Mouse (Mus musculus): ENCODE measurements around the gene Dbil5. TPM values are rescaled to one million over a fixed set of nuclear protein-coding genes. Genes with fewer than 3 reads are reported as not detected.
"Not testable (repeated sequence)": the region's sequence is repeated elsewhere in the genome, so short reads cannot be mapped to it uniquely, and the experiment has no call there.

Dbil5 gene
- total and polyA plus RNA-seq, 2 experiments from 2014 or later, result 0.54 TPM; not detected in 1

GRCm38 (mm10) chr11:76210228-76210985 lies 7.0 kb upstream of the Dbil5 start:
- ATAC-seq (no peak), DNase-seq (ENCODE audit: low spot score) (no peak)
- Histone ChIP-seq H3K4me3 (ENCODE audit: low read length) (no peak overlapping the region), H3K4me1 (ENCODE audit: insufficient read depth, low read length) (no peaks in the 10 kb centered on the region), H3K27ac (no peak overlapping the region), H3K27me3 (ENCODE audit: insufficient read depth, low read length) (no peaks in the 10 kb centered on the region), H3K9me3 (ENCODE audit: low read length) (no peaks in the 10 kb centered on the region), H3K9ac (replicated peaks; ENCODE audit: low read length) (no peak overlapping the region), H3K4me2 (ENCODE audit: low read depth, low read length) (no peak overlapping the region), H3K36me3 (ENCODE audit: insufficient read depth, low read length) (peaks cover 35% of the 10 kb centered on the region)
- no peak for TF ChIP-seq CTCF (IDR thresholded peaks at IDR 0.05; ENCODE audit: low read depth)
- 84% methylated on average over 13 of the region's 13 CpGs for WGBS

GRCm38 (mm10) chr11:76211595-76211994 lies 5.8 kb upstream of the Dbil5 start:
- peaks cover 31% of the 10 kb centered on the region for H3K36me3 ChIP-seq (ENCODE audit: insufficient read depth, low read length)
- H3K4me1 ChIP-seq (ENCODE audit: insufficient read depth, low read length); H3K4me3 ChIP-seq (ENCODE audit: low read length); ATAC-seq; H3K9me3 ChIP-seq (ENCODE audit: low read length); H3K27me3 ChIP-seq (ENCODE audit: insufficient read depth, low read length); H3K4me2 ChIP-seq (ENCODE audit: low read depth, low read length); DNase-seq (ENCODE audit: low spot score); H3K9ac ChIP-seq (replicated peaks; ENCODE audit: low read length); H3K27ac ChIP-seq: not testable (repeated sequence)
- 95% methylated on average over 4 of the region's 6 CpGs for WGBS

GRCm38 (mm10) chr11:76213841-76214240 lies 3.6 kb upstream of the Dbil5 start:
- H3K9me3 ChIP-seq (ENCODE audit: low read length), result no peaks in the 10 kb centered on the region
- H3K27me3 ChIP-seq (ENCODE audit: insufficient read depth, low read length), result no peaks in the 10 kb centered on the region
- H3K27ac ChIP-seq, result no peak overlapping the region
- DNase-seq (ENCODE audit: low spot score) (no peak), ATAC-seq (no peak)
- no peak overlapping the region for H3K4me2 ChIP-seq (ENCODE audit: low read depth, low read length)
- H3K36me3 ChIP-seq (ENCODE audit: insufficient read depth, low read length), result peaks cover 21% of the 10 kb centered on the region
- no peak for TF ChIP-seq CTCF (IDR thresholded peaks at IDR 0.05; ENCODE audit: low read depth)
- H3K4me3 ChIP-seq (ENCODE audit: low read length), result no peak overlapping the region
- H3K9ac ChIP-seq (replicated peaks; ENCODE audit: low read length), result no peak overlapping the region
- 11% methylated on average over 5 of the region's 5 CpGs for WGBS
- H3K4me1 ChIP-seq (ENCODE audit: insufficient read depth, low read length), result 0 out of 2 replicates have a peak, but pooled peaks cover 3% of the 10 kb centered on the region

GRCm38 (mm10) chr11:76215011-76215410 lies 2.4 kb upstream of the Dbil5 start:
- Histone ChIP-seq H3K9ac (replicated peaks; ENCODE audit: low read length) (no peak overlapping the region), H3K4me1 (ENCODE audit: insufficient read depth, low read length) (0 out of 2 replicates have a peak, but pooled peaks cover 3% of the 10 kb centered on the region), H3K27ac (no peak overlapping the region), H3K4me2 (ENCODE audit: low read depth, low read length) (no peak overlapping the region), H3K36me3 (ENCODE audit: insufficient read depth, low read length) (peaks cover 13% of the 10 kb centered on the region; the same call in 1 of the 2 replicates), H3K9me3 (ENCODE audit: low read length) (no peaks in the 10 kb centered on the region), H3K4me3 (ENCODE audit: low read length) (no peak overlapping the region), H3K27me3 (ENCODE audit: insufficient read depth, low read length) (no peaks in the 10 kb centered on the region)
- ATAC-seq (no peak), DNase-seq (ENCODE audit: low spot score) (no peak)
- TF ChIP-seq CTCF (IDR thresholded peaks at IDR 0.05; ENCODE audit: low read depth), result no peak
- WGBS, result 87% methylated on average over 2 of the region's 2 CpGs

GRCm38 (mm10) chr11:76216049-76216540 lies 1.3 kb upstream of the Dbil5 start:
- peak overlapping the region; percentile 85; the same call in 1 of the 2 replicates for H3K4me3 ChIP-seq (ENCODE audit: low read length)
- 0 out of 2 replicates have a peak, but pooled peaks cover 3% of the 10 kb centered on the region for H3K4me1 ChIP-seq (ENCODE audit: insufficient read depth, low read length)
- H3K9me3 ChIP-seq (ENCODE audit: low read length), result no peaks in the 10 kb centered on the region
- no peak for ATAC-seq
- DNase-seq (ENCODE audit: low spot score), result no peak
- no peak overlapping the region for H3K27ac ChIP-seq
- H3K36me3 ChIP-seq (ENCODE audit: insufficient read depth, low read length), result peaks cover 17% of the 10 kb centered on the region; the same call in 1 of the 2 replicates
- no peaks in the 10 kb centered on the region for H3K27me3 ChIP-seq (ENCODE audit: insufficient read depth, low read length)
- no peak for TF ChIP-seq CTCF (IDR thresholded peaks at IDR 0.05; ENCODE audit: low read depth)
- H3K4me2 ChIP-seq (ENCODE audit: low read depth, low read length), result peak overlapping the region; percentile 94
- WGBS, result 92% methylated on average over 5 of the region's 5 CpGs
- no peak overlapping the region; the same call in 1 of the 2 replicates for H3K9ac ChIP-seq (replicated peaks; ENCODE audit: low read length)

GRCm38 (mm10) chr11:76216681-76217389 lies 573 bp upstream of the Dbil5 start:
- no peak for TF ChIP-seq CTCF (IDR thresholded peaks at IDR 0.05; ENCODE audit: low read depth)
- peak; percentile 89 for ATAC-seq
- H3K4me3 ChIP-seq (ENCODE audit: low read length), result peak overlapping the region; percentile 85
- no peaks in the 10 kb centered on the region for H3K9me3 ChIP-seq (ENCODE audit: low read length)
- H3K9ac ChIP-seq (replicated peaks; ENCODE audit: low read length), result peak overlapping the region; percentile 88
- no peaks in the 10 kb centered on the region for H3K27me3 ChIP-seq (ENCODE audit: insufficient read depth, low read length)
- H3K4me2 ChIP-seq (ENCODE audit: low read depth, low read length), result peak overlapping the region; percentile 94
- DNase-seq (ENCODE audit: low spot score), result peak; percentile 62
- peaks cover 21% of the 10 kb centered on the region; the same call in 1 of the 2 replicates for H3K36me3 ChIP-seq (ENCODE audit: insufficient read depth, low read length)
- WGBS, result under 1% methylated on average over 33 of the region's 33 CpGs
- peak overlapping the region; percentile 91 for H3K27ac ChIP-seq
- H3K4me1 ChIP-seq (ENCODE audit: insufficient read depth, low read length), result 0 out of 2 replicates have a peak, but pooled peaks cover 3% of the 10 kb centered on the region

All from hindbrain, postnatal 0 days (tissue).